Mouse (Mus musculus) forebrain, embryonic 13.5 days (tissue): ENCODE measurements around the gene Tmub1. TPM values are rescaled to one million over a fixed set of nuclear protein-coding genes. Genes with fewer than 3 reads are reported as not detected.

Source experiments
- ATAC-seq: fragments of 200-750 bp; cut with Nextera tagmentation; 2 replicates; pipeline ENCODE4 v1.8.0; 2017
- H3K27ac ChIP-seq: fragments of 300-500 bp; sonication (generic); 2 replicates; pipeline ENCODE4 v1.5.1; 2015; ENCODE audit warnings: inconsistent platforms, mild to moderate bottlenecking, moderate library complexity
- H3K27me3 ChIP-seq: fragments of 300-500 bp; sonication (generic); 2 replicates; pipeline ENCODE4 v1.6.1; 2015; ENCODE audit warnings: mild to moderate bottlenecking, inconsistent platforms
- H3K36me3 ChIP-seq: fragments of 300-500 bp; sonication (generic); 2 replicates; pipeline ENCODE4 v1.6.1; 2015; ENCODE audit warnings: mild to moderate bottlenecking, inconsistent platforms; ENCODE audit not compliant: poor library complexity, severe bottlenecking
- H3K4me1 ChIP-seq: fragments of 300-500 bp; sonication (generic); 2 replicates; pipeline ENCODE4 v1.6.1; 2015; ENCODE audit warnings: inconsistent platforms
- H3K4me2 ChIP-seq: fragments of 300-500 bp; sonication (generic); 2 replicates; pipeline ENCODE4 v1.6.1; 2015; ENCODE audit warnings: inconsistent platforms, mild to moderate bottlenecking, moderate library complexity
- H3K4me3 ChIP-seq: fragments of 300-500 bp; sonication (generic); 2 replicates; pipeline ENCODE4 v1.5.1; 2015; ENCODE audit warnings: mild to moderate bottlenecking, inconsistent platforms
- H3K9ac ChIP-seq: fragments of 300-500 bp; sonication (generic); 2 replicates; pipeline ENCODE4 v1.6.1; 2015; ENCODE audit warnings: mild to moderate bottlenecking, inconsistent platforms
- H3K9me3 ChIP-seq: fragments of 300-500 bp; sonication (generic); replicated peaks from 2 replicates; pipeline ENCODE4 v1.6.1; 2016; ENCODE audit warnings: inconsistent platforms
- WGBS: fragments of 180-500 bp; shearing (Covaris S2); methylation state at CpG from one replicate; pipeline ENCODE4 v1.1.7; 2015; 5-methylcytosine and 5-hydroxymethylcytosine counted together
- polyA plus RNA-seq: library from polyadenylated mRNA; unstranded; fragments of >200 nt; fragmentation: Nextera tagmentation; extraction: Ambion mirVana; gene quantifications from 2 replicates; pipeline ENCODE4 v1.2.1, GENCODE M21; 2015

Tmub1 gene
- 32.5 and 35.4 TPM in 2 replicates for polyA plus RNA-seq

DNA sequence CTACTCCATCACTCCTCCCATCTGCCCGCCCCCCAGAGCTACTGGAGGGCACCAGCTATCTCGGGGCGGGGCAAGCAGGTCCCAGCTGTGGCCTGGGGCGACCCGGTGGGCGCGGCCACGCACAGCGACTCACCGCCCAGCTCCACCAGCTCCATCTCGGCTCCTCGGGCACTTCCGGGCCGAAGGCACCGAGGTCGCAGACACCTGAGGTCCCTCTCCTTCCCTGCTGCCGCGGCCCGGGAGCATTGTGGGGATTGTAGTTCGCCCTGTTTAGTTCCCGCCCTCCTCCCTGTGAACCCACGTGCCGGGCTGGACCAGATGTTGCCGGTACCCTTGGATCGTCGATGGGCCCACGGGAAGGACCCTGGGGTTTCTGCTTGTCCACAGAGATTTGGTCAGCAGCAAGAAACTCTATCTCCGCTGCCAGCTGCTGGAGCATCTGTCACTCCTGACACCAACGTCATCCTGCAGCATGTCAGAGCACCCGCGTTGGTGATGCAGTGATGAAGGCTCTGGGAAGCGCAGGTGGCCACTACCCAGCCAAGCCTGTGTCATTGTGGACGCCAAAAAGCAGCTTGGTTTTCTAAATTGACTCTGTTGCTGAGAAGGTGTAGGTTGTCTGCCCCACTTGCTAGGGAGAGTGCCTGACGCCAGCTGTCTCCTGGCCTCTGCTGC is at the start of gene Tmub1:
Gene Tmub1, minus strand, starts transcription at position 231 of the 675 bp plus-strand sequence.
- ATAC-seq: peak; percentile 48
- Histone ChIP-seq H3K4me1 (peaks cover 44% of the 10 kb centered on the region), H3K27ac (peak within 1 kb of the TSS; percentile 10; the same call in 1 of the 2 replicates), H3K4me2 (peak within 1 kb of the TSS; percentile 87), H3K4me3 (peak within 1 kb of the TSS; percentile 59), H3K9me3 (no peaks in the 10 kb centered on the region), H3K9ac (peak within 1 kb of the TSS; percentile 77), H3K27me3 (peaks cover 12% of the 10 kb centered on the region), H3K36me3 (peaks cover 12% of the 10 kb centered on the region)
- 1% methylated on average over 34 of the region's 34 CpGs for WGBS

DNA sequence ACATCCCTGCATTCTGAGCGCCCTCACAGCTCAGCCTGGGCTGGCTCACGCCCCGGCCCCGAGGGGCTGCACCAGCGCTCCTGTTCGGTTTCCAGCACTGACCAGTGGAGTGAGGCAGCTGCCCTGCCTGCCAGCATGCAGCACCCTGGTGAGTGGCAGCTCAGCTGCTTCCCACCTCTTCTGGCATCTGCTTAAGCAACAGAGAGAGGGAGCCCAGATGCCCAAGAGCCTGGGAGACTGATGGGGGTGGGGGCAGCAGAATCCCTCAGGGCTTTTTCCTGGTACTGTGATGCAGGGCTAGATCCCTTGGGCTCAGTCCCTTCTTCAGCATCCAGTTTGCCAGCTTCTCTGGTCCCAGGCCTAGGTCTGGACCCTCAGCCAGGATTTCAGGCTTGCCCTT is 49.1 kb upstream of the Tmub1 start:
- H3K9me3 ChIP-seq: no peaks in the 10 kb centered on the region
- H3K4me3 ChIP-seq: no peak overlapping the region
- peaks cover 73% of the 10 kb centered on the region for H3K36me3 ChIP-seq
- no peak overlapping the region for H3K4me2 ChIP-seq
- H3K4me1 ChIP-seq: peaks cover 73% of the 10 kb centered on the region
- H3K9ac ChIP-seq: no peak overlapping the region
- H3K27me3 ChIP-seq: peaks cover 60% of the 10 kb centered on the region
- H3K27ac ChIP-seq: peak overlapping the region; percentile 61; the same call in 1 of the 2 replicates
- WGBS: 50% methylated on average over 5 of the region's 6 CpGs
- peak; percentile 5; the same call in 1 of the 2 replicates for ATAC-seq

DNA sequence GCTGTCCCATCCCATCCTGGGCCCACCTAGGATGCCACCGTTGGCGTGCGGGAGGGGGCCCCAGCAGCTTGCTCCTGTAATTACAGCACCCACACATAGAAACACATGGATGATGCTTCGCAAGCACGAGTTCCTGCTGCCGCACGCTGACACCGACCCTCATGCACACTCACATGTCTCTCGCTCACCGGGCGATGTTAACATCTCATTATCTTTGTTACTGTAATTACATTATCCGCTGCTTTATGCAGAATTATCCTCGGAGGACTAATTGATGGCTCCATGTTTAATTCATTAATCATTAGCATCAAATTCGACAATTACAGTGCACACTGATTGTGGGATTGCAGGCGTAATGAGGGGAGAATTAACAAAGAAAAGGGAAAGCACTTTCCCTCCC is 47.4 kb upstream of the Tmub1 start:
- WGBS: 41% methylated on average over 15 of the region's 15 CpGs
- peak overlapping the region; percentile 5; the same call in 1 of the 2 replicates for H3K4me2 ChIP-seq
- H3K4me1 ChIP-seq: peaks cover 72% of the 10 kb centered on the region
- H3K4me3 ChIP-seq: no peak overlapping the region
- H3K36me3 ChIP-seq: peaks cover 73% of the 10 kb centered on the region
- no peak overlapping the region for H3K9ac ChIP-seq
- peaks cover 63% of the 10 kb centered on the region for H3K27me3 ChIP-seq
- peak; percentile 62 for ATAC-seq
- peak overlapping the region; percentile 69; the same call in 1 of the 2 replicates for H3K27ac ChIP-seq
- H3K9me3 ChIP-seq: no peaks in the 10 kb centered on the region

DNA sequence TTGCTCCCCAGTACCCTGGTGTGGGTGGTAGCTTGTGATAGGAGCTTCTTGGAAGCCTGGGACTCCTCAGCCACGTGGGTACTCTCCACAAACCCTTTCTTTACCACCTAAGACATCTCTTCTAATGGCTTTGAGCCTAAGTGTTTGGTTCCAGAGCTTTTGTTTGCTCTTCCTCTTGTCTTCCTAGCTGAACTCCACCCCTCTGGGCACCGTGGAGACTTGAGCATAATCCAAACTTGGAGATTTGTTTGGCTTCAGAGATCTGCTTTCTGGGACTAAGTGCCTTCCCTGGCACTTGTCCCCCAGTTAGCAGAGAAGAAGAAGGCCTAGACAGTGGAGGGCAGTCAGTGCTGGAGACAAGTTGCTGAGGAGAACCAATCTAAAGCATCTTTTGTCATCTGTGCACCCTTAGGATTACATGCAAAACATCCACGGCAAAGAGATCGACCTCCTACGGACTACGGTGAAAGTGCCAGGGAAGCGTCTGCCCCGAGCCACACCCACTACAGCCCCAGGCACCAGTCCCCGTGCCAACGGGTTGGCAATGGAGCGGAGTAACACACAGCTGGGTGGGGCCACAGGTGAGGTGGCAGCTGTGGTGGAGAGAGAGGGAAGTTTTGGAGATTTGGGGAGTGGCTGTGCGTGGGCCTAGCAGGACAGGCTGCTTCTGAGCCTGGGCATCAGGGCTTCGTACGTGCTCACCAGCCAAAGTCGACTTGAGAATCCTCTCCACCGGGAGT is 45.1 kb upstream of the Tmub1 start:
- no peak overlapping the region for H3K4me3 ChIP-seq
- ATAC-seq: no peak
- peaks cover 57% of the 10 kb centered on the region for H3K27me3 ChIP-seq
- no peak overlapping the region for H3K4me2 ChIP-seq
- no peaks in the 10 kb centered on the region for H3K9me3 ChIP-seq
- H3K4me1 ChIP-seq: peaks cover 58% of the 10 kb centered on the region
- peaks cover 74% of the 10 kb centered on the region for H3K36me3 ChIP-seq
- 90% methylated on average over 16 of the region's 16 CpGs for whole genome bisulfite sequencing
- H3K9ac ChIP-seq: no peak overlapping the region
- no peak overlapping the region for H3K27ac ChIP-seq

DNA sequence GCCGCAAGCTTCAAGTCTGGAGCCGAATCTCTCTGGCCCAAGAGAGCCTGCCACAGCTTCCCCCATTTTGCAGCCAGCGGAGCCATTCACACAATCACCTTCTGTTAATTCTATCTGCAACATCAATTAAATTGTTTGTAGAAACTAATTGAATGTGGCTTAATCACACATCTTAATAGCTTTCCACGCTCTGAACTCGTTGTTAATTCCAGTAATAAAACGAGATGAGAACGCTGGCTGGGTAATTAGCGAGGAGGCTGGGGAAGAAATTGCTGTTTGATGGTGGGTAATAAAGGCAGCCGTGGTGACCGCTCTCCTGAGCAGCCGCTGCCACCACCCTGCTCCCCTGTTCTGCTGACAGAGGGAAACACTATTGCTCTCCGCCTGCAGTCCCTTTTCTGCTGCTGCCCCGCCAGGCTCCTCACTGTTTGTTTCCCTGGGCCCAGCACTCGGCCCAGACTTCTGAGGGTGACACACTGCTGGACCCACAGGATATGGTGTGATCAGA is 42.8 kb upstream of the Tmub1 start:
- no peak for ATAC-seq

DNA sequence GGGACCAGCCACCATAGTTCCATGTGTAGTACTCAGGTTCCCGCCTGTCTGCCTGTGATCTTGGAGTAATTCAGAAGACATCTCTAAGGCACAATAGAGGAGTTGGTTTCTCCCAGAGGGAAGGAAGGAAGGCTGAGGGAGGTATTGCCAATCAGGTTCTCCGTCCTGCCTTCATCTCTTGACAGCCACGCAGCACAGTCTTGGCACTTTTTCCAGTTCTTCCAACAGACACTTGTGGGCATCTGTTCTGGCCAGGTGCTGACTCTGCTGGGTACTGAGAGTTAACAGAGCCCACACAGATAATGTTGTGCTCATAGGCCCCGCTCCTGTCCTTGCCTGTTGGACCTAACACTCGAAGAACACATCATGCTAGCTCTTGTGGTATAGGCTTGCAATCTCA is 39.1 kb upstream of the Tmub1 start:
- Histone ChIP-seq H3K4me3 (no peak overlapping the region), H3K36me3 (peaks cover 74% of the 10 kb centered on the region), H3K27me3 (peaks cover 51% of the 10 kb centered on the region), H3K9me3 (no peaks in the 10 kb centered on the region), H3K4me1 (peaks cover 58% of the 10 kb centered on the region), H3K4me2 (no peak overlapping the region), H3K9ac (no peak overlapping the region), H3K27ac (no peak overlapping the region)
- no peak for ATAC-seq
- 86% methylated on average over 5 of the region's 5 CpGs for WGBS

More for the DNA sequence above, 42.8 kb upstream of the Tmub1 start:
- Histone ChIP-seq H3K9me3 (no peaks in the 10 kb centered on the region), H3K36me3 (peaks cover 83% of the 10 kb centered on the region), H3K27me3 (peaks cover 66% of the 10 kb centered on the region), H3K4me3 (no peak overlapping the region), H3K4me1 (peaks cover 46% of the 10 kb centered on the region), H3K27ac (peak overlapping the region; percentile 2; the same call in 1 of the 2 replicates), H3K4me2 (no peak overlapping the region), H3K9ac (no peak overlapping the region)
- WGBS: 35% methylated on average over 14 of the region's 14 CpGs

DNA sequence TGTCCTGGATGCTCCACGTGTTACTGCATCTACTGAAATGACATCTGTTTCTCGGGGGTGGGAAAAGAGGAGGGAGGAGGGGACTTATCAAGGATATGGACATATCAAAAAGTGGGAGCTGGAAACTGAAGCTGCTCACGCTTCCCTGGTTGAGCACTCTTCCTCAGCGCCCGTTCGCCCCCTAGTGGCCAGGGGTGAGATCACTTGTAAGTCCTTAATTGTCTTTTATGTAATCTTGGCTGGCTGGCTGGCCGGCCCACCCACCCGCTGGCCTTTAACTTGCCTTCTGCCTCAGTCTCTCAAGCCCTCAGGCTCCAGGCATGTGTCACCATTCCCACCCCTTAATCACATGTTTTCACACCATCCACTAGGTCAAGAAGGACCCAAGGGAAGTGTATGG is 38.4 kb upstream of the Tmub1 start:
- peak overlapping the region; percentile 56; the same call in 1 of the 2 replicates for H3K4me2 ChIP-seq
- WGBS: under 1% methylated on average over 8 of the region's 8 CpGs
- H3K9me3 ChIP-seq: no peaks in the 10 kb centered on the region
- H3K27me3 ChIP-seq: peaks cover 45% of the 10 kb centered on the region
- ATAC-seq: 0 out of 2 replicates have a peak, but pooled peaks have one; percentile 15
- H3K9ac ChIP-seq: 0 out of 2 replicates have a peak overlapping the region, but pooled peaks have one; percentile 51
- H3K36me3 ChIP-seq: peaks cover 74% of the 10 kb centered on the region
- peaks cover 65% of the 10 kb centered on the region for H3K4me1 ChIP-seq
- H3K4me3 ChIP-seq: no peak overlapping the region
- H3K27ac ChIP-seq: peak overlapping the region; percentile 35; the same call in 1 of the 2 replicates

DNA sequence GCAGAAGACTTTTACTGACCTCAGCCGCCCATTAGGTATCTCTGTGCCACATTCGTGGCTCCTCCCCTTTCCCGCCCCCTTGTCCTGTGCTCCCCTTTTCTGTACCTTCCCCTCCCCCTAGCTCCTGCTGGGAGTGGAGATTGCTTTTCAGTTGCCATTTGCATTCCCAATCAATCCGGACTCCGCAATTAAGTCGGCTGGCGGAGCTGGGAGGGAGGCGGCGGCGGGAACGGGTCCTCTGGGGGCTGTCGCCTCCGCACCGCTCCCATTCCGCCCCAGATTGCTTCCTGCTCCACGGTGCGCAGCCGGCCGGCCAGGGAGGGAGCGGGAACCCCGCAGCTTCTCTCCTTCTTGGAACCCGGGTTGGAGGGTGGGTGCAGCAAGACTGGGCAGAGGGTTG is 37.3 kb upstream of the Tmub1 start:
- Histone ChIP-seq H3K4me1 (peaks cover 62% of the 10 kb centered on the region), H3K27me3 (peaks cover 39% of the 10 kb centered on the region), H3K36me3 (peaks cover 74% of the 10 kb centered on the region), H3K9me3 (no peaks in the 10 kb centered on the region), H3K4me2 (peak overlapping the region; percentile 56), H3K9ac (peak overlapping the region; percentile 51), H3K27ac (peak overlapping the region; percentile 31; the same call in 1 of the 2 replicates), H3K4me3 (peak overlapping the region; percentile 25)
- 3% methylated on average over 22 of the region's 22 CpGs for WGBS
- peak; percentile 27; the same call in 1 of the 2 replicates for ATAC-seq

DNA sequence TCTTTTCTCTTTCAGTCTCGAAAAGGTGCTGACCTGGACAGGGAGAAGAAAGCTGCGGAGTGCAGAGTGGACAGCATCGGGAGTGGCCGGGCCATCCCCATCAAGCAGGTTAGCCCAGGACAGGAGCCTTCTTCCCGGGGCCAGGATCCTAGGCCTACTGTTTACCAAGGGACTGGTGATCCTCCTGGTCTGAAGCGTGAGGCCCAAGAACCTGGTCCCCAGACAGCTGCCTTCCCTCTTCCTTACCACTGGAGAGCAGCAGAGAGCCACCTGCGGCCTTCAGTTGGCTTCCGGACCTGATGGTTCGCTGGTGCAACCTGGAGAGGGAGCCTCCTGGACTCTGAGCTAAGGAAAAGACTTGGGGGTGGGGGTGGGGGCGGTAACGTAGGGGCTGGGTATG is 35.7 kb upstream of the Tmub1 start:
- H3K4me1 ChIP-seq: peaks cover 60% of the 10 kb centered on the region
- 14% methylated on average over 11 of the region's 11 CpGs for WGBS

DNA sequence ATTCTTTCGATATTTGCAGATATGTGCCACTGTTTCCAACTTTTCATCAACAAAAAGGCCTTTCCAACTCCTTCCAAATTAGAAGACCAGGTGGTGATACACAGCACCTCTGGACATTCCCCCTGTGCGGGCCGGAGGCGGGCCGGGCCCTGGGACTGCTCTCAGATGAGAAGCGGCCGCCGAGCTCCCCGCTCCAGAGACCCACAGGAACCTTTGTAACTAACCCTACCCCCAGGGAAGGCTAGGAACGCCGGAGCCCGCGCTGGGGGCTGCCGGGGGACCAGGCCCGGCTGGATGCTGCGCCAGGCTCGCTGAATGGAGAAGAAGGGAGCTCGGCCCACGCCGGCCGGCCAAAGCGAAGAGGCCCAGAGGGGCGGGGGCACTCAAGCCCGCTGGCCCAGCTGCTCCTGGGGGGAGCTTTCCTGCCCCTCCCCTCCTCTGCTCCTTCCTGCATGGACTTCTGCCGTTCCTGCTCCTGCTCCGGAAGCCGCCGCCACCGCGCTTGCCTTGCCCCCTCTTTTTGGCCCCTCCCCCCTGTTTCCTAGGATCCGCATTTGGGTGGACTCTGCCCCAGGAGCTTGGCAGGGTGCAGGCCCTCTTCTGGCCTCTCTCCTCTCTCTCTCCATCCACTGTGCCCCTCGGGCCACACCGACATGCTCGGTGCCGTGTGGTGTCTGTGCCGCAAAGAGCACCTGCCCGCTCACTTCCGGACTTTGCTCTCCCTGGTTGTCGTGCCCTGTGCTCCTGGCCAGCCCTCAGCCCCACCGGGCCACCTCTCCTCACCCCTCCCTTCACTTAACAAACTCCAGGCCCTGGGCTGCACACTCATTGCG is 34.8 kb upstream of the Tmub1 start:
- H3K4me3 ChIP-seq: no peak overlapping the region
- H3K4me1 ChIP-seq: peaks cover 60% of the 10 kb centered on the region
- ATAC-seq: no peak
- WGBS: 39% methylated on average over 39 of the region's 41 CpGs
- no peaks in the 10 kb centered on the region for H3K9me3 ChIP-seq
- 0 out of 2 replicates have a peak overlapping the region, but pooled peaks have one; percentile 12 for H3K9ac ChIP-seq
- peak overlapping the region; percentile 15; the same call in 1 of the 2 replicates for H3K4me2 ChIP-seq
- H3K36me3 ChIP-seq: peaks cover 74% of the 10 kb centered on the region
- peaks cover 21% of the 10 kb centered on the region for H3K27me3 ChIP-seq
- H3K27ac ChIP-seq: no peak overlapping the region

More for the DNA sequence above, 35.7 kb upstream of the Tmub1 start:
- peak; percentile 9; the same call in 1 of the 2 replicates for ATAC-seq
- H3K27ac ChIP-seq: no peak overlapping the region
- no peak overlapping the region for H3K4me3 ChIP-seq
- H3K9me3 ChIP-seq: no peaks in the 10 kb centered on the region
- H3K27me3 ChIP-seq: peaks cover 28% of the 10 kb centered on the region
- peaks cover 74% of the 10 kb centered on the region for H3K36me3 ChIP-seq
- no peak overlapping the region for H3K4me2 ChIP-seq
- H3K9ac ChIP-seq: no peak overlapping the region

DNA sequence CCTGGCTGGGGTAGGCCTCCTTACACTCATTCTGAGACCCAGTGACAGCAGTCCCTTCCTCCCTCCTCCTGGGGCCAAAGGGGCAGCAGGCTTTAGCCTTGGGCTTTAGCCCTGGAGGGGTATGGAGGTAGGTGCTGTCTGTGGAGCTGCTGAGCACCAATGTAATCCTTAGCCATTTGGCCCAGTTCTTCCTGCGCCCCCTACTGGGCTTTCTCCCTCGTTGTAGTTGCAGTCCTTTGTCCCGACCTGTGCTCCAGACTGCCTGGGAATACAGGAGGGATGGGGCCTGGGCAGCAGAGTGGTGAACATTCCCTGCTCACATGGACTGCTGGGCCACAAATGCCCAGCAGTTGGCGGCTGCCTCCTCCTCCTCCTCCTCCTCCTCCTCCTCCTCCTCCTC is 34.0 kb upstream of the Tmub1 start:
- peak; percentile 61 for ATAC-seq
- 0% methylated on average over 3 of the region's 4 CpGs for WGBS
- H3K27ac ChIP-seq: 0 out of 2 replicates have a peak overlapping the region, but pooled peaks have one; percentile 8
- no peaks in the 10 kb centered on the region for H3K9me3 ChIP-seq
- H3K4me3 ChIP-seq: no peak overlapping the region
- no peak overlapping the region; the same call in 1 of the 2 replicates for H3K9ac ChIP-seq
- no peak overlapping the region for H3K4me2 ChIP-seq
- peaks cover 60% of the 10 kb centered on the region for H3K4me1 ChIP-seq
- peaks cover 74% of the 10 kb centered on the region for H3K36me3 ChIP-seq
- H3K27me3 ChIP-seq: peaks cover 13% of the 10 kb centered on the region; the same call in 1 of the 2 replicates
